Mouse (Mus musculus): ENCODE measurements around the gene Krtap9-3.
"Not testable (repeated sequence)": the region's sequence is repeated elsewhere in the genome, so short reads cannot be mapped to it uniquely, and the experiment has no call there.

The Krtap9-3 gene

DNA sequence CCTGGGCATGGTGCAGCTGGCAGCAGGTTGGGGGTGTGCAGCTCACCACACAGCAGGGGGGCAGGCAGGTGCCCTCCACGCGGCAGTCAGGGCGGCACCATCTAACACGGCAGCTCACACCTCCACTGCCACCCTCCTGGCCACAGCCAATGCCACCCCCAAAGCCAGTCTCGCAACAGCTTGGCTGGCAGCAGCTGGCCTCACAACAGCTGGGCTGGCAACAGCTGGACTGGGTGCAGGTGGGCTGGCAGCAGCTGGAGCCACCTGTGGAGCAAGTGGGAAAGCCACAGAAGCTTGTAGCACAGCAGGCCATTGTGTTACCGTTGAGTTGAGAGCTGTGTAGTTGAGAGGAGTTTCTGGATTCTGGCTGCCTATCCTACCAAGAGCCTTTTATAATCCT lies at the start of gene Krtap9-3:
Gene Krtap9-3 (minus strand): TSS at position 364 of the 400 bp plus-strand sequence.
- not testable (repeated sequence) for DNase-seq

DNA sequence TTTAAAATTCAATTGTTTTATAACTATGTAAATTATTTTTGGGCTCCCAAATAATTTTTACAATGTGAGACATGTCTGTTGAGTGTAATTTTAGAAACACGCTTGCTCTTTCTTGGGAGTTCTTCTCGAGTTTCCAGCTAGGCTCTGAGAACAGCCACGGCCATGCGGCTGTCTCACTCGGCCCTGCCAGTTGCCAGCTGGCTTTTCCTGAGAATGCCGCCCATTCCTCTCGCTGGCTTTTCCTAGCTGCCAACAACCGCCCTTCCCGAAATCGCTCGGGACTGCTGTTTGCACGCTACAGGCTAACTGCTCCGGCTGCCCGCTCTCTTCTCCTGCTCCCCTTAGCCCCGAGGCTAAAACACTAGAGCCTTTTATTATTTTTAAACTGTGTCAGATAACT lies 48.5 kb upstream of the Krtap9-3 start:
- no peak for DNase-seq

DNA sequence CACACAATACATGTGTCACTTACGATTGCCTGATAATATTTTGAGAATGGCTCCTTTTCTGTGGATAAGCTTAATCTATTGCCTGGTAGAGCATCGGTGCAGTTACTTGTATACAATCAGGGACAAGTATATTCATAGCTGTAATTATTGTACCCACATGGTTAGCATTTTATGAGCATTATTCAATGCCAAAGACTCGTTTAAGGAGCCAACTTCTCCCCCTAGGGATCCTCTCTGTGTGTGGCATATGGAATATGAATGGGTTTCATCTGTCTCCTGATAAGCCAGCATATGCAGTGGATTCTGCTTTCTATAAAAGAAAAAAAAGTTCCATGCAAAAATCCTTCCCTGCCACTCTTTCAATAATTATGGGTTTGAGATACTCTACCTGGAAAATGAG lies 46.4 kb upstream of the Krtap9-3 start:
- DNase-seq = no peak

DNA sequence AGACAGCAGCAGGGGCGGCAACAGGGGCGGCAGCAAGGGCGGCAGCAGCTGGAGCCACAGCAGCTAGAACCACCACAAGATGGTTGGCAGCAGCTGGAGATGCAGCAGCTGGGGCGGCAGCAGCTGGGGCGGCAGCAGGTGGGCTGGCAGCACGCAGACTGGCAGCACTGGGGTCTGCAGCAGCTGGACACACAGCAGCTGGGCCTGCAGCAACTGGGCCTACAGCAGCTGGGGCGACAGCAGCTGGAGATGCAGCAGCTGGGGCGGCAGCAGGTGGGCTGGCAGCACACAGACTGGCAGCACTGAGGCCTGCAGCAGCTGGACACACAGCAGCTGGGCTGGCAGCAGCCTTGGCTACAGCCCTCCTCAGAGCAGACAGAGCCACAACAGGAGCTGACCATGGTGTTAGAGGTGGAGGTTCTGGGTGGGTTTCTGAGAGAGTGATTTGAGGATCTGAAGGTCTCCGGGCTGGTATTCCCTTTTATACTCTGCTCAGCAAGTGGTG lies 45.8 kb upstream of the Krtap9-3 start, which contains the start of gene Krtap4-7:
Gene Krtap4-7 (minus strand): TSS at position 455 of the 505 bp plus-strand sequence.
- not testable (repeated sequence) for DNase-seq

DNA sequence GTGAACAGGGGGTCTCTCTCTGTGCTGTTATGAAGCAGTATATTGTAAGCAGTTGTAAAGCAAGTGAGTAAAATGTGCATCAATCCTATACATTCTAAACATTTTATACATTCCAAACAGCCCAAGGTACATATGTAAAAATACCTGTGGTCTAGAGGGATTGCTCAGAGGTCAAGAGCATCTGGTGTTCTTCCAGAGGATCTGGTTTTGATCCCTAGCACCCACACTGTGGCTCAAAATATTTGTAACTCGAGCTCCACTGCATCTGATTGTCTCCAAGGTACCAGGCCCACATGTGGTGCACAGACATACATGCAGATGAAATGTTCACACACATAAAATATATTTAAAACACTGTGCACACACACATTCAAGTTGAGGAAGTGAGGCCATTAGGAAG lies 43.0 kb upstream of the Krtap9-3 start:
- DNase-seq = no peak

DNA sequence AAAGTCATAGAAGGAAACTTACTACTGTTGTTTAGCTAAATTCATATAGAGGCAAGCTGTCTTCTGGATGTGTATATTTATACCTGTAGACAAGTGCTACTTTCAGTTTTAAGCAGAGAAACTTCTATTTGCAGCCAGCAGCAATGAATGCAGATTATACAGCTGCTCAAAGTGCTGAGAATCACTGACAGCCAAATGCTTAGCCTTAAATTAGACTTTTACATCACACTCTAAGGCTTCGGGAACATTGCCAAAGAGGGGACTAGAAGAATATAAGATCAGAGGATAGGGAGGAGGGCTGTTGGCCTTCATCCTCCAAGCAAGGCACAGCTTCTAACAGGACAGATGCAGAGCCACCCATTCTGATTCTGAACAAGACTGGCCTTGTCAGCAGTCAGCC lies 39.2 kb upstream of the Krtap9-3 start:
- DNase-seq = no peak

DNA sequence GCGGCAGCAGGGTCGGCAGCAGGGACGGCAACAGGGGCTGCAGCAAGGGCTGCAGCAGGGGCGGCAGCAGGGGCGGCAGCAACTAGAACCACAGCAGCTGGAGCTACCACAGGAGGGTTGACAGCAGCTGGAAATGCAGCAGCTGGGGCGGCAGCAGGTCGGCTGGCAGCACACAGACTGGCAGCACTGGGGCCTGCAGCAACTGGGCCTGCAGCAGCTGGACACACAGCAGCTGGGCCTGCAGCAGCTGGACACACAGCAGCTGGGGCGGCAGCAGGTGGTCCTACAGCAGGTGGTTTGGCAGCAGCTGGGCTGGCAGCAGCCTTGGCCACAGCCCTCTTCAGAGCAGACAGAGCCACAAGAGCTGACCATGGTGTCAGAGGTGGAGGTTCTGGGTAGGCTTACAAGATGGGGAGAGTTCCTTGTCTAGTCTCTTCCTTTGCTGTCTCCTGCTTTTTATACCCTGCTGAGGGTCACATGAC lies 36.8 kb upstream of the Krtap9-3 start, which contains the start of gene Krtap4-2:
Gene Krtap4-2 (minus strand): TSS at position 432 of the 482 bp plus-strand sequence.
- no peak for DNase-seq

DNA sequence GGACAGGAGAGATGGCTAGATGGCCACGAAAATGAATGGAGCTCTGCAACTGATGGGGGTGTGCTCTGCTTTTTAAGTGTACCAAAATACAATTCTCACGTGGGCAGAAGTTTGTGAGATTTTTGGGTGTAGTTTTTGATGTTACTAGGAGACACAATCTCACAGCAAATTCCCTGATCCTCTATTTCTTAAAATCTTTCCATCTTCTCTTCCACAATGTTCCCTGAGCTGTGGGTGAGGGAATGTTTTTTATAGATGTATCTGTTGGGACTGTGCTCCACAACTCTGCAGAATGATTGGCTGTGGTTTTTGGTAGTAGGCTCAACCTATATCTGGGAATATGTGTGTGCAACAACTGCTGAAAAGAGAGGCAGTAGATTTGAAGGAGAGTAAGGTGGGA lies 35.4 kb upstream of the Krtap9-3 start:
- DNase-seq = no peak

DNA sequence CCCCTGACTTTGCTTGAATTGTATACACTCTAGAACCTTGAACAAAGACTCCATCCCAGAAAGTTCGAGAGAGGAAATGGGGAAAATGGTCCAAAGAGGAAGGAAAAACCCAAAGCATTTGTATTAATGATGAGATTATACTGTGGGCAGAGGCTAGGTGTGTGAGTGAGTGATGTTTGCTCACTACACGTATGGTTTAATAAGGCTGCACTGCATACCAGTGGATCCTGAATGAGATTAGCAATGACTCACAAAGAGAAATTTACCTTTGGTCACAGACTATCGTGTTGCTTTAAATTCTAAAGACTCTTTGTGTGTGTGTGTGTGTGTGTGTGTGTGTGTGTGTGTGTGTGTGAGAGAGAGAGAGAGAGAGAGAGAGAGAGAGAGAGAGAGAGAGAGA lies 33.0 kb upstream of the Krtap9-3 start:
- DNase-seq = no peak

DNA sequence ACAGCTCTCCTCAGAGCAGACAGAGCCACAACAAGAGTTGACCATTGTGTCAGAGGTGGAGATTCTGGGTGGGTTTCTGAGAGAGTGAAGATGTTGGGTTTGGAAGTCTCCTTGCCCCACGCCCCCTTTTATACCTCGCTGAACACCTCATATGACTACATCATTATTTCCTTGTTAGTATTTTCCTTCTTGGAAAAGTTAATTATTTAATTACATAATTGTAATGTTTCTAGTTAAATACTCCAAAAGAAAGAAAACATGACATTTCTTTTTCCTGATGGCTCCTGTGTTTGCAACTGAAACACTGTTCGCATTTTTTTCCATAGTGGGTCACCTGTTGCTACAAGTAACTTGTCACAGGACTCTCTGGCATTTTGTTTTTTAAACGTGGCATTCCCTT lies 30.2 kb upstream of the Krtap9-3 start, which contains the start of gene Krtap4-1:
Gene Krtap4-1 (minus strand): TSS at position 101 of the 400 bp plus-strand sequence.
- DNase-seq = no peak

DNA sequence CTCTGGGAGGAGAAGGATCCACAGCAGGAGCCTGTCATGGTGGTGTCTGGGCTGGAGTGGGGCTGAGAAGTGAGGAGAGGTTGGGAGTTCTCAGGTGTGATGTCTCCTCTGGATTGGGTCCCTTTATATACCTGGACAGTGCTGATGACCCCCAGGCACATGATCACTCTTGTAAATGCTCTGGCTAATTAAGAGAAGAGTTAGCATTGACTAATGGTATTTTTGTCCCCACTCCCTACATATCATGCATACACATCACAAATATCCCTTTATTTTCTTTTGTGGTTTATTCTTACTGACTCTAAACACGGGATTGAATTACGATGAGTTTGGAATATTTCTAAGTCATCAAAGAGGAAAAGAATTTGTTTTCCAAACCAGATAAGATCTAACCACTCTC lies 22.4 kb upstream of the Krtap9-3 start, which contains the start of gene Gm11562:
Gene Gm11562 (minus strand): TSS at position 101 of the 400 bp plus-strand sequence.
- DNase-seq = no peak

DNA sequence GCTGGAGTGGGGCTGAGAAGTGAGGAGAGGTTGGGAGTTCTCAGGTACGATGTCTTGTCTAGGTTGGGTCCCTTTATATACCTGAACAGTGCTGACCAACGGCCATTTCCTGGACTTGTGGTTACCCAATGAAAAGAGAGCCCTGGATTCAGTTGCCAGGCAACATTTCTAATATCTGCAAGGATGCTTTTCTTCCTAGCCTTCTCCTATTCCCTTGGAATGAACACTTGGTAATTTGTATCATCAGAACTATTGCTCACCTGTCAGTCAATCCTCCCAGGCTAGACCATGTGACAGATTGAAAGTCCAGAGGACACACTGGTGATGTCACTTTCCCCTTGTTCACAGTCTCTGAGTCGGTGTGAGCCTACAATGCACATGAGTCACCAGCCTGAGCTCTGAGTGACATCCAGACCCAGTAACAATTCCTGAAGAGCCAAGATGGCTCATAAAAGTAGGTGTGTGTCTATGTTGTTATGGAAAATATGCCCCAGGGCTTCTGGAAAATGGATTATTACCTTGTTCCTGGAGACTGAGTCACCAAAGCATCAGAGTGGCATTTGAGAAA lies 17.0 kb upstream of the Krtap9-3 start, which contains the start of gene Krtap2-4:
Gene Krtap2-4 (minus strand): TSS at position 51 of the 568 bp plus-strand sequence.
- no peak for DNase-seq

DNA sequence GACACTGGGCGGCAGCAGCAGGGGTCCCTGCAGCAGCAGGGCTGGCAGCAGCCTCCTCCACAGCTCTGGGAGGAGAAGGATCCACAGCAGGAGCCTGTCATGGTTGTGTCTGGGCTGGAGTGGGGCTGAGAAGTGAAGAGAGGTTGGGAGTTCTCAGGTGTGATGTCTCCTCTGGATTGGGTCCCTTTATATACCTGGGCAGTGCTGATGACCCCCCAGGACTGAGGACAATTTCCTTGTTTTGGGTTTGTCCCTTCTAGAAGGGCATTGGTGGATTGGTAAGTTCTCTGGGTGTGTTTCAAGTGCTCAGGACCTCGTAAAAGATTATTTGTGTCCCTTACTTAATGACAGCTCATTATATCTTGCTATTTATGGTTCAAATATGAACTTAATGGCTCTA lies 12.2 kb upstream of the Krtap9-3 start, which contains the start of gene Gm11937:
Gene Gm11937 (minus strand): TSS at position 101 of the 400 bp plus-strand sequence.
- not testable (repeated sequence) for DNase-seq

DNA sequence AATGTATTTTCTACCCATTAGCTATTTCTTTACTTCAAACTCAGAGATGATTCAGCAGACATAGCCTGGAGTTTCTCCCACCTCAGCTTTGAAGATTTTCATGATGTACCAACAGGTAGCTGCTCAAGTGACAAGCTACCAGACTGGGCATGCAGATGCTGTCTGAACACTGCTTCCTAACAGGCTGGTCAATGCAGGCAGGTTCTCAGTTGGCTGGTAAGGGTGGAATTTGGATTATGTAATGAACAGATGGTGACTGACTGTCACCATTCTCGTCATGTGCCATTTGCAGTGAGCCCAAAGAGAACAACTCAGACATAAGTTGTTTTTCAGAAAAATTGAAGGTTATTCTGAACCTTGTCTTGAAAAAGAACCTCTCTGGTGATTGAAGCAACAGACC lies 11.2 kb upstream of the Krtap9-3 start:
- no peak for DNase-seq

DNA sequence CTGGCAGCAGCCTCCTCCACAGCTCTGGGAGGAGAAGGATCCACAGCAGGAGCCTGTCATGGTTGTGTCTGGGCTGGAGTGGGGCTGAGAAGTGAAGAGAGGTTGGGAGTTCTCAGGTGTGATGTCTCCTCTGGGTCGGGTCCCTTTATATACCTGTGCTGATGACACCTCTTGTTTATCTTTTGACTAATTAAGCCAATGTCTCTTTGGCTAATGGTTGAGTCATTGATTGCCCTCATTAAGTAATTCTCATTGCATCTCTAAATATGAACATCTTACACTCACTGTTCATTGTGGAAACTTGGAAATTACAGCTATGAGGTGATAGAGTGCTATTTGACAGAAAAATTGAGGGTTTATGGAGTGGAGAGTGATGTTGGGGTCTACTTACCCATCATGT lies 5.3 kb upstream of the Krtap9-3 start, which contains the start of gene Gm11938:
Gene Gm11938 (minus strand): TSS at position 101 of the 400 bp plus-strand sequence.
- not testable (repeated sequence) for DNase-seq

DNA sequence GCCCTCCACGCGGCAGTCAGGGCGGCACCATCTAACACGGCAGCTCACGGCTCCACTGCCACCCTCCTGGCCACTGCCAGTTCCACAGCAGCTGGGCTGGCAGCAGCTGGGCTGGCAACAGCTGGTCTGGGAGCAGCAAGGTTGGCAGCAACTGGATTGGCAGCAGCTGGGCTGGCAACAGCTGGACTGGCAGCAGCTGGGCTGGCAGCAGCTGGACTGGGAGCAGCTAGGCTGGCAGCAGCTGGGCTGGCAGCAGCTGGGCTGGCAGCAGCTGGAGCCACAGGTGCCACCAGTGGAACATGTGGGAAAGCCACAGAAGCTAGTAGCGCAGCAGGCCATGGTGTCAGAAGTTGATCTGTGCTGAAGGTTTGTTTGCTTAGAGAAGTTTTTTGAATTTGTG lies 6.9 kb downstream of the Krtap9-3 start, which contains the start of gene Krtap1-3:
Gene Krtap1-3 (minus strand): TSS at position 359 of the 400 bp plus-strand sequence.
- DNase-seq = no peak

DNA sequence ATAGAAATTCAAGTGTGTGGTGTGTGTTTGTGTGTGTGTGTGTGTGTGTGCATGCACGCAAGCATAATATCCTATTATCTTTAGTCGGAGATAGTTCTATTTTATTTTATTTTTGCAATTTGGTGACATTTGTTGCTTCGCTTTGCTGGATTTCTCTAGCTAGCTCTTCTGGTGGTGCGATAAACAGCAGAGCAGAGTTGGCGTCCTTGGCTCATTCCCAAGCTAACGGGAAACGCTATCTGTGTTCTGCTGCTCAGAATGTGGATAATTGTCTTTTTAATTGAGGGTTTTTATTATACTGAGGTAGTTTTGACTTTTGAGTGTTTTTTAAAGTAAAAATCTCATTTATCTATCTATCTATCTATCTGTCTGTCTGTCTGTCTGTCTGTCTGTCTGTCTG lies 12.8 kb downstream of the Krtap9-3 start:
- no peak for DNase-seq

DNA sequence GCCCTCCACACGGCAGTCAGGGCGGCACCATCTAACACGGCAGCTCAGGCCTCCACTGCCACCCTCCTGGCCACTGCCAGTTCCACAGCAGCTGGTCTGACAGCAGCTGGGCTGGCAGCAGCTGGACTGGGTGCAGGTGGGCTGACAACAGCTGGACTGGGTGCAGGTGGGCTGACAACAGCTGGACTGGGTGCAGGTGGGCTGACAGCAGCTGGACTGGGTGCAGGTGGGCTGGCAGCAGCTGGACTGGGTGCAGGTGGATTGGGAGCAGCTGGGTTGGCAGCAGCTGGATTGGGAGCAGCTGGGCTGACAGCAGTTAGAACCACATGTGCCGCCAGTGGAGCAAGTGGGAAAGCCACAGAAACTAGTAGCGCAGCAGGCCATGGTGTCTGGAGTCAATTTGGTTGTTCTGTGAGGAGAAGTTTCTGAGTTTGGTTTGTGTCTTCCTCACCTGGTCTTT lies 14.6 kb downstream of the Krtap9-3 start, which contains the start of gene Krtap1-4:
Gene Krtap1-4 (minus strand): TSS at position 410 of the 460 bp plus-strand sequence.
- no peak for DNase-seq

DNA sequence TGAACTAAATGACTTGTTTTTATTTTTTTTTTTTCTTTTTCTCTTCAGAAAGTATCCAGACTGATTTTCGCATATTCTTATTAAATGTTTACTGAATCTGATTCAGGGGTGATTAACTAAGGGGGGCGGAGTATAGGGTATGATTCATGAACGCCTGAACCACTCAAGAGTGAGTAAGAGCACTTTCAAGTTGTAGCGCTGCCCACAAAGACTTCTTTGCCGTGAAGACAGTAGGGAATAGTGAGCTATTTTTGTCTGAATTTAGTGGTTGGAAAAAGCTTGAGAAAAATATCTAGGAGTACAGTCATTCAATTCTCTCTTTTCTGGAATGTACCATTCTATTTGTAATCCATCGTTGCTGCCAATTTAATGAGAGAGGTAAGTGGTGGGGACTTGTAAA lies 16.3 kb downstream of the Krtap9-3 start:
- no peak for DNase-seq

DNA sequence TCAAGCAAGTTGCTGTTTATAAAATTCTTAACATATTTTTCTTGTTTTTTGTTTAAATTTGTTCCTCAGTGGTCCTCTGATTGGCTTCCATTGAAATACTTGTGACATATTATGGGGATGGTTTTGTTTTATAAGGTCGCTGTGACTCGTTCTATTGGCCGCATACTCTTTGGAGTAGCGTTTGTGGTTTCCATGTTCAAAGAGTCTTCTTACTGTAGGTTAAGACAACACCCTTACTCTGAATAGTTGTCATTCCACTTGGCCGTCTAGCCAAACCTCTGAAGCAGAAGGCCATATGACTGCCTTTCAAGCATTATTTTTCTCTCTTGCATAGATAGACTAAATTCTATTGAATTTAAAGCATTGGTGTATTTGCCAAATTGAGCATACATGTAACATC lies 16.9 kb downstream of the Krtap9-3 start:
- DNase-seq = no peak

DNA sequence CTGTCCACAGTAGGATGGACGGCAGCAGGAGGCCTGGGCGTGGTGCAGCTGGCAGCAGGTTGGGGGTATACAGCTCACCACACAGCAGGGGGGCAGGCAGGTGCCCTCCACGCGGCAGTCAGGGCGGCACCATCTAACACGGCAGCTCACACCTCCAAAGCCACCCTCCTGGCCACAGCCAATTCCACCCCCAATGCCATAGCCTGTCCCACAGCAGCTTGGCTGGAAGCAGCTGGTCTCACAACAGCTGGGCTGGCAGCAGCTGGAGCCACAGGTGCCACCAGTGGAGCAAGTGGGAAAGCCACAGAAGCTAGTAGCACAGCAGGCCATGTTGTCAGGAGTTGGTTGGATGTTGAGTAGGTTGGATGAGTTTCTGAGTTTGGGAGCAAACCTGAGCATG lies 17.3 kb downstream of the Krtap9-3 start, which contains the start of gene Krtap1-5:
Gene Krtap1-5 (minus strand): TSS at position 381 of the 400 bp plus-strand sequence.
- no peak for DNase-seq

DNA sequence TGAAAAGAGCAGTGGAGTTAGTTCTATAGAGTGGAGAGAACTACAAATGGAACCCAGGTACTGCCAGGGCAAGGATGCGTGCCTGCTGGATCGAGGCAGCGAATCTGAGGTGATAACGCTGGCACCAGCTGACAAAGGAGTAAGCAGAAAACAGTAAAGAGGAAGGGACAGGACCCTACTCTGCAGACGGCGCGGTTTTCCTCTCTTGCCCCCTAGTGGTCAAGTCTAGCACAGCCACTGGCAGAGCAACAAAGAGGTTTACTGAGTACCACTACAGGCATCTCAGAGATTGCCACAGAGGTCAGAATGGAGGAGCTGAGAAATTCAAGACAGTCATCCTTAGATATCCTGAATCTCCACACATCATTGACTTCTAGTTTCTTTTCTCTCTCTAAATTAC lies 23.8 kb downstream of the Krtap9-3 start:
- peak; percentile 14 to 51 for DNase-seq

DNA sequence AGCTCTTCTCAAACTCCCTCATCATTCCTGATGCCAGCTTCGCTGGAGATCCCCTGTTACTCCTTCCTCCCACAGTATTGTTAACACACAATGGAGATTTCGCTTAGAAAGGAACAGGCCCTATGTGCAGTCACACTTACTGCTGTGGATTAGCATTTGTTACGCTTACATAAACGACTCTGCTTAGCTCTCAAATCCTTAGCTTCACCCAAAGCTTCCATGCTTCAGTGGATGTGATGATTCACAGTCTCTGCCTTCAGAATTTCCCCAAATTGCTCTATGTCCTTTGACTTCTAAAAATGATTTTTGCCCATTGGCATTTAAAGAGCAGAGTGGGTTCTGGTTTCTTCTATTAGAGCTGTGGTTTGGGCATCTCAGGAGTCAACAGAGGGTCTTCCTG lies 24.7 kb downstream of the Krtap9-3 start:
- no peak for DNase-seq

DNA sequence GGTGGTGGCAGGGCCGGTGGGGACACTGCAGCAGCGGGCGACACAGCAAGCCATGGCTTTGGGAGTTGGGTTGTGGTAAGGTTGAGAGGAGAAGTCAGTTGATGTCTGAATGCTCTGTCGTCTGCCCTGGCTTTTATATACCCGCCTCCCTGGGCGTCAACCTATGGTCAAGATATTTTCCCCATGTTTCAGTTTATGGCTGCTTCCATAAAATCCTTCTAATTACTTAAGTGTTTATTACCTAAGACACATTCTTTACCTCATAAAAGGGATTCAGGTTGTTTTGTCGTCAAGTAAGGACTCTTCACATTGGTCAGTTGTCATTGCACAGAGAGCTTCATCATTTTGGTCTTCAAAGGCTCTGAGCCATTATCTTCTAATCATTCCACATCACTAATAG lies 31.4 kb downstream of the Krtap9-3 start, which contains the start of gene Krtap3-1:
Gene Krtap3-1 (minus strand): TSS at position 101 of the 400 bp plus-strand sequence.
- DNase-seq = no peak
